Mouse (Mus musculus): ENCODE measurements around the gene Armc7. TPM values are rescaled to one million over a fixed set of nuclear protein-coding genes. Genes with fewer than 3 reads are reported as not detected.
A peak's percentile ranks its signal among the peaks of the same experiment; 100 is the strongest.

Gene Armc7
- polyA plus RNA-seq, 1 experiment: 6.2 TPM

DNA sequence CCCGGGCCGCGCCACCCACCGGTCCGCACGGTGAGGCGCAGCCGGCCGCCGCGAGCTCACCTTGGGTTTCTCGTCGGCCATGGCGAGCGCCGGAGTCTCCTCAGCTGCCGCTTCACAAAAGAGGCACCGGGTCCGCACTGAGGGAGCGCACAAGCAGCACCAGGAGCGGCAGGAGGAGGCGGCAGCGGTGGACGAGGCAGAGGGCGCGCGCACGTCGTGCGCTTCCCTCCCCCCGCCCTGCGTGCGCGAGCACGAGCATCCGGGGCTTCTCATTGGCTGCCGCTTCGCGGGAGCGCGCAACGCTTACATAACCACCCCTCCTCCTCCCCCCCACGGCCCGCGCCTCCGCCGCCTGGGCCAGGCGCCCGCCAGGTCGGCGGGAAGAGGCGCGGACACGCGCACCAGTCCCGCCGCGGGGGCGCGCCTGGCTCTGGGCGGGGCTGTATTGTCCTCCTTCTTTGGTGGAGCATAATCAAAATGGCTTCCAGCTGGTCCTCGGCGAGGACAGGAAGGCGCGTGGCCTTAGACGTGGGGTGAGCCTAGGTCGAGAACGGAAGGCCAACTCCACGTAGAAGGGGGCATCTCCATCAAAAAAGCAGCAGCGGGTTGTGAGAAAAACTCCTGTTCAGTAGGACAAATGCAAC is 60.7 kb downstream of the Armc7 start, which contains the start of gene Sumo2:
Gene Sumo2 (minus strand): TSS at position 239 of the 644 bp plus-strand sequence.
- peak within 1 kb of the TSS; percentile 99 for H3K4me2 ChIP-seq (ENCODE audit: low read depth)
- no peak for TF ChIP-seq TCF3 (IDR thresholded peaks at IDR 0.05; ENCODE audit: insufficient read length, low read depth)
- no peak for TF ChIP-seq SRF (IDR thresholded peaks at IDR 0.05; ENCODE audit: control insufficient read depth, insufficient read length, low read depth)
- TF ChIP-seq POLR2AphosphoS2 (IDR thresholded peaks at IDR 0.05; ENCODE audit: insufficient read length, low read depth): peak; percentile 80
- TF ChIP-seq CEBPB (IDR thresholded peaks at IDR 0.05; ENCODE audit: insufficient read depth, poor library complexity, severe bottlenecking): no peak
- TF ChIP-seq USF1 (IDR thresholded peaks at IDR 0.05; ENCODE audit: low read depth): no peak
- TF ChIP-seq MYOD1 (IDR thresholded peaks at IDR 0.05; ENCODE audit: control insufficient read depth in 1 of 3, insufficient read length in 2 of 3, low read depth in 2 of 3): no peak
- peak; percentile 72 for TF ChIP-seq POLR2A (IDR thresholded peaks at IDR 0.05; ENCODE audit: insufficient read length, low read depth)
- no peak for TF ChIP-seq REST (IDR thresholded peaks at IDR 0.05; ENCODE audit: insufficient read depth, insufficient read length)
- TF ChIP-seq E2F4 (IDR thresholded peaks at IDR 0.05; ENCODE audit: insufficient read depth): peak; percentile 43
- TF ChIP-seq MAX (IDR thresholded peaks at IDR 0.05; ENCODE audit: low read depth): no peak
- TF ChIP-seq MYOG (IDR thresholded peaks at IDR 0.05; ENCODE audit: control insufficient read depth in 1 of 3, insufficient read depth in 1 of 3, insufficient read length in 2 of 3, low read depth in 2 of 3): no peak
- no peak for TF ChIP-seq TCF12 (IDR thresholded peaks at IDR 0.05; ENCODE audit: insufficient read depth, poor library complexity, severe bottlenecking)
- H3ac ChIP-seq (ENCODE audit: control insufficient read depth, insufficient read length): peak within 1 kb of the TSS; percentile 97
- H3K36me3 ChIP-seq (ENCODE audit: control insufficient read depth, insufficient read depth): peaks cover 26% of the 10 kb centered on the region
- H3K27me3 ChIP-seq (ENCODE audit: control insufficient read depth, insufficient read depth, insufficient read length): no peaks in the 10 kb centered on the region
- H3K79me2 ChIP-seq (ENCODE audit: control insufficient read depth, insufficient read depth): peaks cover 43% of the 10 kb centered on the region
- H3K4me3 ChIP-seq: peak within 1 kb of the TSS; percentile 69

DNA sequence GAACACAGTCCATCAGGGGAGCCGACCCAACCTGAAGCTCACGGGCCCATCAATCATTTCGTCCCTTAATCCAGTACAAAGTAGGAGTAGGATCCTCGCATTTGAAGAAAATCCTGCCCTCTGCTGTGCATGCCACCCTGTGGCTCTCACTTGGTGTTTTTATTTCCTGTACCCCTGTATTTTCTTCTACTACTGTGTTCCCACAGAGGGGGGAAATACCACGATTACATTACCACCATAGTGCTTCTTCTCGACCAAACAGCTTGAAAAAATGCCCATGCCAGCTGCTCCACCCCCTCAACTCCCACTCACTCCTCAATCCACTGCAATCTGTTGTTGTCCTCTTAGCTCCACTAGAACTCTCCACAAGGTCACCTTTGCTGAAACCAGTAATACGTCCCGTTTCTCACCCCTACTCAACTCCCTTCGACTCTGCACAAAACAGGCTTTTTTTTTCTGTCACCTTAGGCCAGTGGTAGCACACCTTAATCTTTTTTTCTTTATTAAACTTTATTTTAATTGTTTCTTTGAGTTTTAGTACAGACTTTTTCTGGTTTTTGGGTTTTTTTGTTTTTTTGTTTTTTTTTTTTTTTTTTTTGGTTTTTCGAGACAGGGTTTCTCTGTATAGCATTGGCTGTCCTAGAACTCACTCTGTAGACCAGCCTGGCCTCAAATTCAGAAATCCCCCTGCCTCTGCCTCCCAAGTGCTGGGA is 61.5 kb downstream of the Armc7 start:
- Histone ChIP-seq H3K27me3 (ENCODE audit: control insufficient read depth, insufficient read depth, insufficient read length) (no peaks in the 10 kb centered on the region), H3K36me3 (ENCODE audit: control insufficient read depth, insufficient read depth) (peaks cover 20% of the 10 kb centered on the region), H3K4me2 (ENCODE audit: low read depth) (peak overlapping the region; percentile 76), H3K79me2 (ENCODE audit: control insufficient read depth, insufficient read depth) (peaks cover 34% of the 10 kb centered on the region), H3ac (ENCODE audit: control insufficient read depth, insufficient read length) (no peak overlapping the region), H3K4me3 (peak overlapping the region; percentile 69)
- TF ChIP-seq USF1 (IDR thresholded peaks at IDR 0.05; ENCODE audit: low read depth): no peak
- TF ChIP-seq MYOD1 (IDR thresholded peaks at IDR 0.05; ENCODE audit: control insufficient read depth in 1 of 3, insufficient read length in 2 of 3, low read depth in 2 of 3): no peak
- no peak for TF ChIP-seq MAX (IDR thresholded peaks at IDR 0.05; ENCODE audit: low read depth)
- TF ChIP-seq E2F4 (IDR thresholded peaks at IDR 0.05; ENCODE audit: insufficient read depth): no peak
- no peak for TF ChIP-seq TCF3 (IDR thresholded peaks at IDR 0.05; ENCODE audit: insufficient read length, low read depth)
- TF ChIP-seq POLR2AphosphoS2 (IDR thresholded peaks at IDR 0.05; ENCODE audit: insufficient read length, low read depth): no peak
- TF ChIP-seq CEBPB (IDR thresholded peaks at IDR 0.05; ENCODE audit: insufficient read depth, poor library complexity, severe bottlenecking): no peak
- no peak for TF ChIP-seq REST (IDR thresholded peaks at IDR 0.05; ENCODE audit: insufficient read depth, insufficient read length)
- no peak for TF ChIP-seq SRF (IDR thresholded peaks at IDR 0.05; ENCODE audit: control insufficient read depth, insufficient read length, low read depth)
- no peak for TF ChIP-seq TCF12 (IDR thresholded peaks at IDR 0.05; ENCODE audit: insufficient read depth, poor library complexity, severe bottlenecking)
- TF ChIP-seq MYOG (IDR thresholded peaks at IDR 0.05; ENCODE audit: control insufficient read depth in 1 of 3, insufficient read depth in 1 of 3, insufficient read length in 2 of 3, low read depth in 2 of 3): no peak

DNA sequence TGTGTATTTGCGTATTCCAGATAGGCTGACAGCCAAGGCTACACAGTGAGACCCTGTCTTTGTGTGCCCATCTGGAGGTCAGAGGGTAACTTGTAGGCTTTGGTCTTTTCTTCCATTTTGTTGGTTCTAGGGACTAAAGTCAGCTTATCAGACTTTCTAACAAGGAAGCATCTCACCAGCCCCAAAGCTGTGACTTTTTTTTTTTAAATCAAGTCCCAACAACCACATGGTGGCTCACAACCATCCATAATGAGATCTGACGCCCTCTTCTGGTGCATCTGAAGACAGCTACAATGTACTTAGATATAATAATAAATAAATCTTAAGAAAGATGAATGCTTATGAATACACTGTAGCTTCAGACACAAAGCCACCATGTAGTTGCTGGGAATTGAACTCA is 62.6 kb downstream of the Armc7 start:
- peaks cover 14% of the 10 kb centered on the region for H3K36me3 ChIP-seq (ENCODE audit: control insufficient read depth, insufficient read depth)
- H3K79me2 ChIP-seq (ENCODE audit: control insufficient read depth, insufficient read depth): peaks cover 24% of the 10 kb centered on the region
- H3ac ChIP-seq (ENCODE audit: control insufficient read depth, insufficient read length): no peak overlapping the region
- no peaks in the 10 kb centered on the region for H3K27me3 ChIP-seq (ENCODE audit: control insufficient read depth, insufficient read depth, insufficient read length)
- no peak overlapping the region for H3K4me3 ChIP-seq
- no peak for TF ChIP-seq MYOD1 (IDR thresholded peaks at IDR 0.05; ENCODE audit: control insufficient read depth in 1 of 3, insufficient read length in 2 of 3, low read depth in 2 of 3)
- TF ChIP-seq E2F4 (IDR thresholded peaks at IDR 0.05; ENCODE audit: insufficient read depth): no peak
- TF ChIP-seq TCF3 (IDR thresholded peaks at IDR 0.05; ENCODE audit: insufficient read length, low read depth): no peak
- TF ChIP-seq USF1 (IDR thresholded peaks at IDR 0.05; ENCODE audit: low read depth): no peak
- no peak for TF ChIP-seq MAX (IDR thresholded peaks at IDR 0.05; ENCODE audit: low read depth)
- no peak for TF ChIP-seq REST (IDR thresholded peaks at IDR 0.05; ENCODE audit: insufficient read depth, insufficient read length)
- no peak for TF ChIP-seq POLR2AphosphoS2 (IDR thresholded peaks at IDR 0.05; ENCODE audit: insufficient read length, low read depth)
- no peak for TF ChIP-seq CEBPB (IDR thresholded peaks at IDR 0.05; ENCODE audit: insufficient read depth, poor library complexity, severe bottlenecking)
- TF ChIP-seq POLR2A (IDR thresholded peaks at IDR 0.05; ENCODE audit: insufficient read length, low read depth): no peak
- no peak for TF ChIP-seq SRF (IDR thresholded peaks at IDR 0.05; ENCODE audit: control insufficient read depth, insufficient read length, low read depth)
- TF ChIP-seq MYOG (IDR thresholded peaks at IDR 0.05; ENCODE audit: control insufficient read depth in 1 of 3, insufficient read depth in 1 of 3, insufficient read length in 2 of 3, low read depth in 2 of 3): no peak
- no peak for TF ChIP-seq TCF12 (IDR thresholded peaks at IDR 0.05; ENCODE audit: insufficient read depth, poor library complexity, severe bottlenecking)
- no peak overlapping the region for H3K4me2 ChIP-seq (ENCODE audit: low read depth)

Other genes with a start within 250 kb of the Armc7 start
- not detected for gene Grin2c, start 208.4 kb upstream of the Armc7 start, polyA plus RNA-seq (2012; fragmentation: generic; extraction: Trizol)
- 13.9 TPM for gene Fdxr, start 198.6 kb upstream of the Armc7 start, polyA plus RNA-seq (2012; fragmentation: generic; extraction: Trizol)
- 0.62 TPM for gene Fads6, start 178.0 kb upstream of the Armc7 start, polyA plus RNA-seq (2012; fragmentation: generic; extraction: Trizol)
- 0.01 TPM for gene Otop2, start 168.5 kb upstream of the Armc7 start, polyA plus RNA-seq (2012; fragmentation: generic; extraction: Trizol)
- gene Ush1g, start 153.6 kb upstream of the Armc7 start, polyA plus RNA-seq (2012; fragmentation: generic; extraction: Trizol): 0.16 TPM
- gene Otop3, start 140.9 kb upstream of the Armc7 start, polyA plus RNA-seq (2012; fragmentation: generic; extraction: Trizol): not detected
- gene Hid1, start 107.9 kb upstream of the Armc7 start, polyA plus RNA-seq (2012; fragmentation: generic; extraction: Trizol): 63.1 TPM
- 52.8 TPM for gene Cdr2l, start 93.8 kb upstream of the Armc7 start, polyA plus RNA-seq (2012; fragmentation: generic; extraction: Trizol)
- gene Mrpl58, start 71.9 kb upstream of the Armc7 start, polyA plus RNA-seq (2012; fragmentation: generic; extraction: Trizol): 201 TPM
- 693 TPM for gene Atp5h, start 55.7 kb upstream of the Armc7 start, polyA plus RNA-seq (2012; fragmentation: generic; extraction: Trizol)
- 27.3 TPM for gene Kctd2, start 55.5 kb upstream of the Armc7 start, polyA plus RNA-seq (2012; fragmentation: generic; extraction: Trizol)
- not detected for gene Trim80, start 35.1 kb upstream of the Armc7 start, polyA plus RNA-seq (2012; fragmentation: generic; extraction: Trizol)
- gene Slc16a5, start 13.2 kb upstream of the Armc7 start, polyA plus RNA-seq (2012; fragmentation: generic; extraction: Trizol): 0.10 TPM
- 64.0 TPM for gene Nt5c, start 16.2 kb downstream of the Armc7 start, polyA plus RNA-seq (2012; fragmentation: generic; extraction: Trizol)
- gene Jpt1, start 38.7 kb downstream of the Armc7 start, polyA plus RNA-seq (2012; fragmentation: generic; extraction: Trizol): 386 TPM
- 176 TPM for gene Sumo2, start 60.6 kb downstream of the Armc7 start, polyA plus RNA-seq (2012; fragmentation: generic; extraction: Trizol)
- gene Nup85, start 88.8 kb downstream of the Armc7 start, polyA plus RNA-seq (2012; fragmentation: generic; extraction: Trizol): 41.1 TPM
- 61.5 TPM for gene Mrps7, start 128.3 kb downstream of the Armc7 start, polyA plus RNA-seq (2012; fragmentation: generic; extraction: Trizol)
- 16.4 TPM for gene Gga3, start 128.4 kb downstream of the Armc7 start, polyA plus RNA-seq (2012; fragmentation: generic; extraction: Trizol)
- gene Mif4gd, start 137.3 kb downstream of the Armc7 start, polyA plus RNA-seq (2012; fragmentation: generic; extraction: Trizol): 17.5 TPM
- 13.9 TPM for gene Slc25a19, start 152.6 kb downstream of the Armc7 start, polyA plus RNA-seq (2012; fragmentation: generic; extraction: Trizol)
- gene Grb2, start 232.9 kb downstream of the Armc7 start, polyA plus RNA-seq (2012; fragmentation: generic; extraction: Trizol): 71.2 TPM

Measured in myocyte (in vitro differentiated cells).